Mouse (Mus musculus): ENCODE results near the gene Met.

DNA sequence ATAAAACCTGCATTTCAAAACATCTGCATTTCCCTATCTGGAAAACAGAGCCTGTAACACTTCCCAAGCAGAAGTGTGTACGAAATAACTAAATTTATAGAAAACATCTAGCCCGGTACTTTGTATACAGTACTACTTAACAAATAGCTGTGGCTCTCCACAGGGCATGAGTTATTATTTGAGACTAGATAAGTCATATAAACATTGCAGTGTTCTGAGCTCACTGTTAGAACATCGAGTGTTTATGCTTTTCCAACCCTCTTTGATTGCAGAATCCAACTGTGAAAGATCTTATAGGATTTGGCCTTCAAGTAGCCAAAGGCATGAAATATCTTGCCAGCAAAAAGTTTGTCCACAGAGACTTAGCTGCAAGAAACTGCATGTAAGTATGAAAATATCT is 98.3 kb downstream of the Met start:
- no peak for TF ChIP-seq CTCF (IDR thresholded peaks at IDR 0.05; ENCODE audit: low read depth)
- peak; percentile 15 for TF ChIP-seq EP300 (optimal IDR thresholded peaks at IDR 0.05)
